Mouse (Mus musculus) embryonic facial prominence, embryonic 15.5 days (tissue): ENCODE measurements around the gene Tbx6. TPM values are rescaled to one million over a fixed set of nuclear protein-coding genes. Genes with fewer than 3 reads are reported as not detected.
"Not testable (repeated sequence)": the region's sequence is repeated elsewhere in the genome, so short reads cannot be mapped to it uniquely, and the experiment has no call there.

Source experiments
- ATAC-seq: fragments of 200-750 bp; cut with Nextera tagmentation; 2 replicates; pipeline ENCODE4 v1.8.0; 2017; ENCODE audit warnings: low read depth, moderate TSS enrichment; ENCODE audit not compliant: insufficient number of reproducible peaks, low FRiP score, low TSS enrichment
- H3K27ac ChIP-seq: fragments of 300-500 bp; sonication (generic); replicated peaks from 2 replicates; pipeline ENCODE4 v1.5.1; 2015; ENCODE audit warnings: mild to moderate bottlenecking, inconsistent platforms
- H3K27me3 ChIP-seq: fragments of 300-500 bp; sonication (generic); 2 replicates; pipeline ENCODE4 v1.6.1; 2015; ENCODE audit warnings: inconsistent platforms
- H3K36me3 ChIP-seq: fragments of 300-500 bp; sonication (generic); 2 replicates; pipeline ENCODE4 v1.6.1; 2015; ENCODE audit warnings: mild to moderate bottlenecking, inconsistent platforms
- H3K4me1 ChIP-seq: fragments of 300-500 bp; sonication (generic); 2 replicates; pipeline ENCODE4 v1.6.1; 2015; ENCODE audit warnings: inconsistent platforms
- H3K4me2 ChIP-seq: fragments of 300-500 bp; sonication (generic); replicated peaks from 2 replicates; pipeline ENCODE4 v1.6.1; 2015; ENCODE audit warnings: mild to moderate bottlenecking, inconsistent platforms
- H3K4me3 ChIP-seq: fragments of 300-500 bp; sonication (generic); replicated peaks from 2 replicates; pipeline ENCODE4 v1.5.1; 2015; ENCODE audit warnings: mild to moderate bottlenecking, inconsistent platforms
- H3K9ac ChIP-seq: fragments of 300-500 bp; sonication (generic); 2 replicates; pipeline ENCODE4 v1.6.1; 2015; ENCODE audit warnings: inconsistent platforms
- H3K9me3 ChIP-seq: fragments of 300-500 bp; sonication (generic); replicated peaks from 2 replicates; pipeline ENCODE4 v1.6.1; 2016; ENCODE audit warnings: inconsistent platforms
- WGBS: fragments of 180-500 bp; shearing (Covaris S2); methylation state at CpG from one replicate; pipeline ENCODE4 v1.1.7; 2015; 5-methylcytosine and 5-hydroxymethylcytosine counted together
- polyA plus RNA-seq: library from polyadenylated mRNA; unstranded; fragments of >200 nt; fragmentation: Nextera tagmentation; extraction: Ambion mirVana; gene quantifications from 2 replicates; pipeline ENCODE4 v1.2.1, GENCODE M21; 2015

Gene Tbx6
- polyA plus RNA-seq, 1 experiment from 2014 or later: 0.81 TPM

GRCm38 (mm10) chr7:126770784-126771183, 10.5 kb upstream of the Tbx6 start:
- H3K27ac ChIP-seq: no peak overlapping the region
- H3K9me3 ChIP-seq: no peaks in the 10 kb centered on the region
- H3K4me1 ChIP-seq: peaks cover 4% of the 10 kb centered on the region
- no peak overlapping the region for H3K4me2 ChIP-seq
- no peaks in the 10 kb centered on the region for H3K27me3 ChIP-seq
- 79% methylated on average over 12 of the region's 12 CpGs for WGBS
- ATAC-seq: no peak
- peaks cover 59% of the 10 kb centered on the region for H3K36me3 ChIP-seq
- H3K4me3 ChIP-seq: no peak overlapping the region
- H3K9ac ChIP-seq: no peak overlapping the region

DNA sequence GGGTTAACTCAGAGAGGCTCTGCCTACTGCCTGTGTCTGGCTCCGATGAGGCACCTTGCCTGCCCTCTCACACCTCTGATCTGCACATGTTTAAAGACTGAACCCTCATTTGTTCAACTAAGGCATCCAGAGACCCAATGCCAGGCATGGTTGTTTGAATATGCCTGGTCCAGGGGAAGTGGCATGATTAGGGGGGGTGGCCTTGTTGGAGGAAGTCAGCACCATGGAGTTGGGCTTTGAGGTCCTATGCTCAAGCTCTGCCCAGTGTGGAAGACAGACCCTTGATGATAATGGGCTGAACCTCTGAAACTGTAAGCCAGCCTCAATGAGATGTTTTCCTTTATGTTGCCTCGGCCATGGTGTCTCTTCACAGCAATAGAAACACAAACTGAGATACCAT, 7.9 kb upstream of the Tbx6 start:
- H3K4me1 ChIP-seq: peaks cover 24% of the 10 kb centered on the region
- H3K9me3 ChIP-seq: no peaks in the 10 kb centered on the region
- no peak for ATAC-seq
- 80% methylated on average over 2 of the region's 2 CpGs for WGBS
- H3K27ac ChIP-seq: no peak overlapping the region
- H3K9ac ChIP-seq: no peak overlapping the region
- H3K36me3 ChIP-seq: peaks cover 35% of the 10 kb centered on the region
- H3K4me3 ChIP-seq: no peak overlapping the region
- H3K4me2 ChIP-seq: no peak overlapping the region
- no peaks in the 10 kb centered on the region for H3K27me3 ChIP-seq

GRCm38 (mm10) chr7:126774463-126774862, 6.8 kb upstream of the Tbx6 start:
- Histone ChIP-seq H3K9ac (no peak overlapping the region), H3K36me3 (peaks cover 31% of the 10 kb centered on the region), H3K4me1 (peaks cover 24% of the 10 kb centered on the region), H3K9me3 (no peaks in the 10 kb centered on the region), H3K4me3 (no peak overlapping the region), H3K27ac (no peak overlapping the region), H3K4me2 (no peak overlapping the region), H3K27me3 (no peaks in the 10 kb centered on the region)
- ATAC-seq: no peak
- 74% methylated on average over 2 of the region's 2 CpGs for WGBS

DNA sequence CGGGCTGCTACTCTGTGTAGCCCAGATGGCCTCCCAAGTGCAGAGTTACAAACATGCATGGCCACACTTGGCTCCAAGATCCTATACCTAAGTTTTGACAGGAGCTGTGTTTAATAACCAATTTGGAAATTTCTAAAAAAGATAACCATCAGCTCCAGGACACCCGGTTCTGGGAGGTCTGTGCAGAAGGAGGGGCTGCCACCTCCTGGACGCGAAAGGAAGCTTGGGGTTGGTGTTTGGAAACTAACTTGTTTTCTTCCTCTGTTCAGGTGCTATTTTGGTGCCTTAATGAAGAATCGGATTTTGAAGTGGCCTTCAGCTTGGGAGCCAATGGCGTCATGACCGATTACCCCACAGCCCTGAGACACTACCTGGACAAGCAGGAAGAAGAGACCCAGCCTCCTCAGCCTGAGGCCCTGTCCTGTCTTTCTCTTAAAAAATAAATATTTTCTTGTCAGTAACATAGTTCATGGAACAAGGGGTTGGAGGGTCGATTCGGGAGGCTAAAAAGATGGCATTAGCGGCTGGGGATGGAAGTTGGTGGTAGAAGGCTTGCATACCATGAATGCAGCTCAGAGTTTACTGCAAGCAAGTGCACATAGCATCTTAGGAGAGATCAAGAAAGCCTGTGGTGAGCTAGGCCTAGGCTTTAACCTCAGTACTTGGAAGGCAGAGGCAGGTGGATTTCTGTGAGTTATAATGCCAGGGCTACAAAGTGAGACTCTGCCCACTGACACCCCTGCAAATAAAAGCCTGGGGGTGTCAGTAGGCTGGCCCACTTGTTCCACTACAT, 5.9 kb upstream of the Tbx6 start:
- Histone ChIP-seq H3K27ac (0 out of 2 replicates have a peak overlapping the region, but pooled peaks have one; percentile 76), H3K36me3 (peaks cover 23% of the 10 kb centered on the region; the same call in 1 of the 2 replicates), H3K27me3 (no peaks in the 10 kb centered on the region), H3K4me1 (peaks cover 33% of the 10 kb centered on the region), H3K4me2 (peak overlapping the region; percentile 89; the same call in 1 of the 2 replicates), H3K9ac (no peak overlapping the region), H3K4me3 (no peak overlapping the region), H3K9me3 (no peaks in the 10 kb centered on the region)
- WGBS: 79% methylated on average over 10 of the region's 10 CpGs
- ATAC-seq: no peak

GRCm38 (mm10) chr7:126775978-126776234, 5.4 kb upstream of the Tbx6 start:
- ATAC-seq: no peak
- H3K4me3 ChIP-seq: 0 out of 2 replicates have a peak overlapping the region, but pooled peaks have one; percentile 82
- no peaks in the 10 kb centered on the region for H3K27me3 ChIP-seq
- peaks cover 36% of the 10 kb centered on the region for H3K4me1 ChIP-seq
- H3K4me2 ChIP-seq: peak overlapping the region; percentile 89
- 53% methylated on average over 3 of the region's 3 CpGs for WGBS
- 0 out of 2 replicates have a peak overlapping the region, but pooled peaks have one; percentile 76 for H3K27ac ChIP-seq
- H3K36me3 ChIP-seq: peaks cover 18% of the 10 kb centered on the region; the same call in 1 of the 2 replicates
- H3K9me3 ChIP-seq: no peaks in the 10 kb centered on the region
- H3K9ac ChIP-seq: no peak overlapping the region

DNA sequence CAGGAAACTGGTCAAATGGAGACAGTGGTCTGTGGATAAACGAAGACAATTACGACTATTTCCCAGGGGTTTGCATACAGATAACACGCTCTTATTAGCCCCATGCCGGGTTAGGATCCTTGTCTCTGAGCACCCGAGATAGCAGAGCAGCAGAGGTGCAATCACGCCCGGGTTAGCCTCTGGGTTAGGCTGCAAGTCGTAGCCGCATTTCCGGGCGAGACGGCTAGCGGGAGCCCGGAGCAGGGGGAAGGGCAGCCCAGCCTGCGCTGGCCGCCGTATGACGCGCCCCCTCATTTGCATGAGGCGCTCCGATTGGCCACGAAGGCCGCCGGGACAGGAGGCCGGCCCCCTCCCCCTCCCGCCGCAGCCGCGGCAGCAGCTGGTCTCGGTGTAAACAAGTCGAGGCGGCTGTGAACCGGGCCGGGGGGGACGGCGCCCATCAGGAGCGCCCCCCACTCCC, 4.7 kb upstream of the Tbx6 start, which contains the start of gene Ypel3:
TSS of gene Ypel3 (plus strand) at position 358 of the 460 bp plus-strand sequence.
- H3K4me1 ChIP-seq: peaks cover 43% of the 10 kb centered on the region
- 0% methylated on average over 27 of the region's 37 CpGs for WGBS
- H3K9me3 ChIP-seq: no peaks in the 10 kb centered on the region
- no peaks in the 10 kb centered on the region for H3K27me3 ChIP-seq
- H3K27ac ChIP-seq: peak within 1 kb of the TSS; percentile 76
- H3K36me3 ChIP-seq: peaks cover 14% of the 10 kb centered on the region; the same call in 1 of the 2 replicates
- H3K4me2 ChIP-seq: peak within 1 kb of the TSS; percentile 89
- H3K4me3 ChIP-seq: peak within 1 kb of the TSS; percentile 82
- H3K9ac ChIP-seq: peak within 1 kb of the TSS; percentile 88
- ATAC-seq: peak; percentile 92

- ATAC-seq: no peak
- 40% methylated on average over 10 of the region's 10 CpGs for WGBS
Measured at GRCm38 (mm10) chr7:126777476-126777875, 3.8 kb upstream of the Tbx6 start.

DNA sequence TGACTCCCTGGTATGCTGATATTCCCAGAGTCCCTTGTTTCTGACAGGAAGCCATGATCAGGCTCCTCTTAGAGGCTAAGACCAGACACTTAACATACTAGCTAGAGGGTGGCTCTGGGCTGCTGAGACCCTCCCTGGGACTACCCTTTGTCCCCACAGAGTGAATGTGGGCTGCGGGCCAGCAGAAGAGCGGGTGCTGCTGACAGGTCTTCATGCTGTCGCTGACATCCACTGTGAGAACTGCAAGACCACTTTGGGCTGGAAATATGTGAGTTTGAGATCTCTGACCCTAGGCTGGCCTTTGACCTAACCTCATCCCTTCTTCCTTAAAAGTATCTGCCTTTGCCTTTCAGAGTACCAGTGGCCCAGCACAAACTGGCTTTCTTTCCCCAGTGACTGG, 3.1 kb upstream of the Tbx6 start:
- no peak for ATAC-seq
- Histone ChIP-seq H3K9me3 (no peaks in the 10 kb centered on the region), H3K4me2 (peak overlapping the region; percentile 89; the same call in 1 of the 2 replicates), H3K9ac (no peak overlapping the region), H3K36me3 (peaks cover 10% of the 10 kb centered on the region; the same call in 1 of the 2 replicates), H3K27me3 (no peaks in the 10 kb centered on the region), H3K4me1 (peaks cover 46% of the 10 kb centered on the region), H3K27ac (no peak overlapping the region), H3K4me3 (no peak overlapping the region)
- 82% methylated on average over 3 of the region's 3 CpGs for WGBS

More at GRCm38 (mm10) chr7:126777476-126777875, 3.8 kb upstream of the Tbx6 start:
- Histone ChIP-seq H3K9ac (peak overlapping the region; percentile 88), H3K36me3 (peaks cover 10% of the 10 kb centered on the region; the same call in 1 of the 2 replicates), H3K4me3 (peak overlapping the region; percentile 82), H3K4me1 (peaks cover 46% of the 10 kb centered on the region), H3K27ac (peak overlapping the region; percentile 76), H3K4me2 (peak overlapping the region; percentile 89), H3K27me3 (no peaks in the 10 kb centered on the region), H3K9me3 (no peaks in the 10 kb centered on the region)

GRCm38 (mm10) chr7:126779101-126779500, 2.2 kb upstream of the Tbx6 start:
- ATAC-seq, H3K27me3 ChIP-seq, H3K4me3 ChIP-seq, H3K9me3 ChIP-seq, H3K4me2 ChIP-seq, H3K27ac ChIP-seq, H3K9ac ChIP-seq: not testable (repeated sequence)
- 92% methylated on average over 7 of the region's 7 CpGs for whole genome bisulfite sequencing
- peaks cover 14% of the 10 kb centered on the region for H3K36me3 ChIP-seq
- peaks cover 46% of the 10 kb centered on the region for H3K4me1 ChIP-seq

DNA sequence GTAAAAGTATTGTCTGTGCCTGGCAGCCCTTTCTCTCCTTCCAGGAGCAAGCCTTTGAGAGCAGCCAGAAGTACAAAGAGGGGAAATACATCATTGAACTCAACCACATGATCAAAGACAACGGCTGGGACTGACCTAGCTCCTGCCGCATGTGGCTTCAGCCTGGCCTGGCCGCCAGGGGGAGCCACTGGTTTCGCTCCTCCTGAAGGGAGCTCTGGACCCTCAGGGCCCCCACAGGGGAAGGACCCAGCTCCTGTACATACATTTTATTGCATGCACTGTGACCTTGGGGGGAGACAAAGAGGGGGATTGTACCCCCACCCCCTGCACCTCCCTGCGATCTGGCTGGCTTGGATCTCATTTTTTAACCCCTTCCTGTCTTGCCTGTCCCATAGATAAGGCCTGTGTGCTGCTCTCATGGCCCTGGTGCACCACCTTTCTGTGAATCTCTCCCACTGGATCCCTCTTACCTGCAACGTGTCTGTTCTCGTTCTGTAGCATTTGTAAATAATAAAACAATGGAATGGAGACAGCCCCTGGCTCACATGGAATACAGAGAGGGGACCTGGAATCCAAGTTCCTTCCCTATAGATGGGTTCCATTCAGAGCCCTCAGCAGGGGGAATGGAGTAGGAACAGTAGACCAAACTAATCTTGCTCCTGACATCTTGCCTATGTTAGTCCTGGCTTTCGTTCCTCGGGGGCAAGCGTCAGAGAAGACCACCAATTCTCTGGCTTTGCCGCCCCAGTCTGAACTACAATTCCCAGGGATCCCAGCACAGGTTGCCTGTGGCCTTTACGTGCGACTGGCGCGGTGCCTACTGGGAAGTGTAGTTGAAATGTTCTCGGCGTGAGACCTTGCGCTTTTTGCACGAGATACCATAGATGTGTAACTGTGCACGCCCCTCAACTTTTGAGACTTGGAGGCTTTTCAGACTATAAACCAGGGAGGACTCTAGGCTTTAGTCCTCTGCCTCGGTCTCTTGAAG, 1.0 kb upstream of the Tbx6 start:
- peak overlapping the region; percentile 48 for H3K27ac ChIP-seq
- H3K4me1 ChIP-seq: peaks cover 46% of the 10 kb centered on the region

More for the DNA sequence above, 1.0 kb upstream of the Tbx6 start:
- Histone ChIP-seq H3K27me3 (no peaks in the 10 kb centered on the region), H3K4me2 (peak overlapping the region; percentile 90), H3K4me3 (peak overlapping the region; percentile 47), H3K9me3 (no peaks in the 10 kb centered on the region), H3K9ac (peak overlapping the region; percentile 40), H3K36me3 (peaks cover 26% of the 10 kb centered on the region)
- peak; percentile 48; the same call in 1 of the 2 replicates for ATAC-seq
- under 1% methylated on average over 21 of the region's 21 CpGs for WGBS
